Mouse (Mus musculus) kidney, postnatal 36 days (tissue): ENCODE results near the gene Adam19.
"Not testable (repeated sequence)": the region's sequence is repeated elsewhere in the genome, so short reads cannot be mapped to it uniquely, and the experiment has no call there.

Experiments used
- DNase-seq, 2 experiments: peaks; one replicate each; pipeline ENCODE4 v3.0.0; 2021 to 2022; ENCODE audit warnings: mixed read lengths in 2 of 2

Adam19 gene

GRCm38 (mm10) chr11:46055896-46056769, at the start of gene Adam19:
Gene Adam19, plus strand, starts transcription at chr11:46055992.
- peak in 1 of 2 experiments; percentile 73 for DNase-seq

DNA sequence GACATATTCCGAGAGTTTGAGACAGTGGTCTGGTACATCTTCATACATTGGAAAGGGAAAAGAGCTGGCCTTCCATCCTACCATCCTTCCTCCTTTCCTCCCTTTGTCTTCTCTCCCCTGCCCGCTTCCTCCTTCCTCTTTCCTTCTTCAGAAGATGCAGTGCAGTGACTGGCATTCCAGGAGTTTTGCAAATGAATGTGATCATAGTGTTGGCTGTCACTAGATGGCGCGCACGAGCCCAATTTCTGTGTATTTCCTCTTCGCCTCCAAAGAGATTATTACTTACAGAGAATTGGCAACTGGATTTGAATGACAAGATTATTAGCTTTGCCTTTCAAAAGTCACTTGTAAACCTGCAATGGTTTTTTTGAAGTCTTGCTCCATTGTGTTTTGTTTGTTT, 39.7 kb upstream of the Adam19 start:
- DNase-seq = peak; percentile 54 to 89

- no peak for DNase-seq
Measured at GRCm38 (mm10) chr11:46020246-46020645, 35.5 kb upstream of the Adam19 start.

DNA sequence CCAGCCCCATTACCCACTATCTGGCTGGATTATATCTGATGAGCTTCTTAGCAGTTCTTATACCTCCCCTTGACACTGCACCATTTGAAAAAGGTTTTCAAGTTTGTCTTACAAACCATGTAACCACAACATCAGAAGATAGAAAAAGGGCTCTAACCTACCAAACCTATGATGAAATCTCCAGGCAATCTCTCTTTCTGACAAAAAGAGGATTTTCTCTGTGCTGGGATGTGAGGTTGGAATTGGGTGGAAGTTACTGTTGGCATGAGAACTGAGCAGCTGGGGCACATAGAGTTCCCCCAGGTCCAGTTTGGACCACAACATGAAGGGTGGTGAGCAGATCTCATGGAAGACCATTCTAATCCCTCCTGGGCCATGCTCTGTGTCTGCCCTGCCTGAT, 33.9 kb upstream of the Adam19 start:
- DNase-seq = no peak

DNA sequence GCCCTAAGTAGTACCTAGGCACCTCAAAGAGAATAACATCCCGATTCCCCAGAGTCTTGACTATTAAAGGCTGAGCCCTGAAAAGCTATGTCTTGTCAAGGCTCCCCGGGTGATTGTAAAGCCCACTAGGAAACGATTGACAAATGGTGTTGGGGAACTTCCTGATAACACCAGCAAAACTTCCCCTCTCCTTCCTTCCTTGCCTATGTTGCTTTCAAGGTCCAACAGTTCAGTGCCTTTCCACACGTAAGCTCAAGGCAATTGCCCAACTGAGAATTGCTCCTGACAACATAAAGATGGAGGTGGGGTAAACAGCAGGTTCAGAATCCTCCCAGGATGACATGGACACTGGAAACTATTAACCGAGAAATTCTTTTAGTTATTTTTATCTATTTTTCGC, 32.8 kb upstream of the Adam19 start:
- no peak for DNase-seq

DNA sequence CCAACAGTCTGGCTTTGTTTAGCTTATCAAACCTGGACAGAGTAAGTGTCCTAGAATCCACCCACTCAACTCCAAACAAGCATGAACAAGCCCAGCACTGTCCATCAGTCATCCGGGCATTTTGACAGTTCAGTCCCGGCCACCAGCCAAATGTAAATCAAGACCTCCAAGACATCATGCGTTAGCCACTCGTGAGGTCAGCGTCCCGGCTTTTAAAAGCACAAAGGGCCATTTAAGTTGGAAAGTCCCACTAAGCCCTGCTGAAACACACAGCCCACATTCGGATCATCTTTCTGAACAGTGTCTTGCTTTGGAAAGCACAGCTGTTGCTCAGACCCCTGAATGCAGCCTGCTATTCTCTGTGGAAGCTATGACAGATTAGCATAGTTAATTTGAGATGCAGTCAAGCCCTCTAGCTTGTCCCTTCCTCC, 29.8 kb upstream of the Adam19 start:
- DNase-seq = no peak

- DNase-seq = no peak
Measured at GRCm38 (mm10) chr11:46027952-46028814, 27.6 kb upstream of the Adam19 start.

GRCm38 (mm10) chr11:46029485-46029884, 26.3 kb upstream of the Adam19 start:
- DNase-seq = no peak

DNA sequence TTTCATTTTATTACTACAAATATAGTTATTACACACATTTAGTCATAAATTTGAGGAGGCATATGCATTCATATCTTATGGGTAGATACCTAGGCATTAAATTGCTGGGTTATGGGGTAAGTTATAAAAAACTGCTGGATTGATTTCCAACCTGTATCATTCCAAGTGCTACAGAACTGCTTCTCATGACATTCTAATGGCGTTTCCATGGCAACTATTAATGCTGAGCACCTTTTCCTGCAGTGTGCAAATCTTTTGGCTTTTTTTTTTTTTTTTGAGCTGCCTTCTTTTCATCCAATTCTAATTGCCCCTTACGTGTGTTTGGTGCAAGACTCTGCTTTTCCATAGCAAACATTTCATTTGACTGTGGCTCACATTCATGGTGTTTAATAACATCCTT, 25.8 kb upstream of the Adam19 start:
- no peak for DNase-seq

DNA sequence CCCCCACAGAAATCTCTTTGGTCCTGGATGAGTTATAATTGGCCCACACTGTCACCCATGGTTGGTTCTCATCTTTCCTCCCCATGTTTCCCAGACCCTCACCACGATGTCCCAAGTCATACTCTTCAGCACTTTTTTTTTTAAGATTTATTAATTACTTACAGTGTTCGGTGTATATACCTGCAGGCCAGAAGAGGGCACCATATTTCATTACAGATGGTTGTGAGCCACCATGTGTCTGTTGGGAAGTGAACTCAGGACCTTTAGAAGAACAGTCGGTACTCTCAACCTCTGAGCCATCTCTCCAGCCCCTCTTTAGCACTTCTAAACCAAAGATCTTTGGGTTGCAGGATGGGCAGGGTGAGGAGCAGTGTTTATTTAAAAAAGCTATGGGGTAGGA, 24.3 kb upstream of the Adam19 start:
- DNase-seq = no peak

DNA sequence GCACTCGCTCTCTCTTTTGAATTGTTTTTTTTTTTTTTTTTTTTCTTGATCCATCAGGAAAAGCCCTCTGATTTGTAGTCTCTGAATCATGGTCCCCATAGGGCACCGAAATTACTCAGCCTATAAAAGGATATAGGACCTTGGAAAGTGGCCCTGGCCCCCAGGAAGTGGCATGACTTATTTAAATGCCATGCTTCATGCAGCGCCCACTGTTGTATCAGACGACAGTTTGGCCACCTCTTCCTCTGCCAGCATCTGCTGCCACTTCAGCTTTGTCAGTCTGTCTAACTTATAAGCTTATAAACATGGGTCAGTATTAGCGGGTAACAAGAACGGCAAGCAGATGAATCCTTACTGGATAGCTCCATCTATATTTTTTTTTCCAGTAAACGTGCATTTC, 22.8 kb upstream of the Adam19 start:
- DNase-seq = no peak

DNA sequence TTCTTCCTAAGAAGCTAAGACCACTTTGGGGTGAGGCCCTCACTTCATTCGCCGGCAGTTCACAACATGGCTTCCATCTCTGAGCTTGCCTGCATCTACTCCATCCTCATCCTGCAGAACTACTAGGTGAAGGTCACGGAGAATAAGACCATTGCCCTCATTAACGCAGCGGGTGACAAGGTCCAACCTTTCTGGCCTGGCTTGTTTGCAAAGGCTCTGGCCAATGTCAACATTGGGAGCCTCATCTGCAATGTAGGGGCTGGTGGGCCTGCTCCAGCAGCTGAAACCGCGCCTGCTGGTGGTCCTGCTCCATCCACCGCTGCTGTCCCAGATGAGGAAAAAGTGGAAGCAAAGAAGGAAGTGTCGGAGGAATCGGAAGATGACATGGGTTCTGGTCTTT, 19.4 kb upstream of the Adam19 start:
- no peak for DNase-seq

GRCm38 (mm10) chr11:46038901-46039300, 16.9 kb upstream of the Adam19 start:
- no peak for DNase-seq

- DNase-seq = peak; percentile 44 to 78
Measured at GRCm38 (mm10) chr11:46039335-46039734, 16.5 kb upstream of the Adam19 start.

DNA sequence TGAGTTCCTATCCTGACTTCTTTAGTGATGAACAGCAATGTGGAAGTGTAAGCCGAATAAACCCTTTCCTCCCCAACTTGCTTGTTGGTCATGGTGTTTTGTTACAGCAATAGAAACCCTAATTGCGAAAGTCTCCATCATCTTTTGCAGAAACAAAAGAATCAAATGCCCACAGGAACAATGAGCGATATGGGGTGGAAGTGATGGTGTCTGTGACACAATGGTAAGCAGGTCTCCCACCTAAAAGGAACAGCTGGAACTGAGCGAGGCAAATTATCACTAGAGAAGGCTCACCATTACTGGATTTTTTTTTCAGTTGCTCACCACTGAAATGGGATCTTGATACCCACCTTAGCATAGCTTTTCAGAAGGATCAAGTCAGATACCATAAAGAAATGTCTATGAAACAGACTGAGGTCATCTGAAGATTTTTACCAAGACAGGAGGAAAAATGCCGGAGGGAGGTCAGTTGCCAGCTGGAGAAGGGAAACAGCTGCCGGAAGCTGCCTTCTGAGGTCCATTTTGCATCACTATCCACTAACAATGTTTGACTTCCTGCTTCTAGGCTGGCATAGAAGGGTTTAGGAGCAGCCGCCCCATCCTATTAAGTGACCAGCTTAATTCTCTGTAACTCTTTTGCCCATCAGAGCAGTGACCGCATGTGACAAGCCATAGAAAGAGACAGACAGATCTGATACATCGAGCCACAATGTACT, 14.8 kb upstream of the Adam19 start:
- peak in 1 of 2 experiments; percentile 24 for DNase-seq

DNA sequence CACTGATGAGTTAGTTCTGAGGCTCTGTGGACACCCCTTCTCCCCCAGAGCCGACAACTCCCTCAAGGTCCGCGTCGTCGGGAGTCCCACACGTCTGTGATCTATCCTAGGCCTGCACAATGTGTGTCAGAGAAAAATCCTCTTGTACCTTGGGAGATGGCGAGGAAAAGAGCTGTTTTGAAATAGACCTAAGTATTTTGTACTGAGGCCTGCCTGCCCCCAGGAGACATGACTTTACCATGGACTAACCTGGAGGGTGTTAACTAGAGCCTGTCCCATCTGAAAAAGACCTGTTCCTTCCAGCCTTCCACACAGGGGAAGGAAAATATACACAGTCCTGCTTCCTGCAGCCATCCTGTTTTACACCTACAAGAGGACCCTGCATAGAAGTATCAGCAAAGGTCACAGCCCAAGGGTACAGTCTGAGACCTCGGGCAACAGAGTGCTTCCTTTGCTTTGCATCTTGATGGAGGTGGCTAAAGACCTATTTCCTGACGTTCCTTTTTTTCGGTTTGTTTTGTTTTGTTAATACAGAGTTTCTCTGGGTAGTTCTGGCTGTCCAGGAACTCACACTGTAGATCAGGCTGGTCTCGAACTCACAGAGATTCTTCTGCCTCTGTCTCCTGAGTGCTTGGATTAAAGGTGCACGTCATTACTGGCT, 14.1 kb upstream of the Adam19 start:
- no peak for DNase-seq

- DNase-seq = no peak
Measured at GRCm38 (mm10) chr11:46044781-46045180, 11.0 kb upstream of the Adam19 start.

DNA sequence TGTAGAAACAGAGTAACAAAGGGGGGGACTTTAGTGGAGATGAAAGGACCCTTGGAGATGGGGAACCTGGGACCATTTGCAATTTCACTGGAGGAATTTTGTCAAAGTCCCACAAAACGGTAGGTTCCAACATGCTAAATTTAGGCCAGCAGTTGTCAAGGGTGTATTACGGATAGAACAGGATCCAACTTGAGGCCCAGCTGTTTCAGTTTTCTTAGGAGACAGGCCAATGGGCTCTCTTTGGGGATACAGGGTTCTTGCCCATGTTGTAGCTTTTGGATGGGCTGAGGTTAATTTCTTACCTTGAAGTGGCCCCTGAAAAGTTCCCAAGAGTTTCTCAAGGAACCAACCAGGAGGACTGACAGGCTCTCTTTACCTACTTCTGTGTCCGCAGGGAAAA, 8.5 kb upstream of the Adam19 start:
- DNase-seq = no peak

GRCm38 (mm10) chr11:46052105-46052659, 3.6 kb upstream of the Adam19 start, which contains the start of gene Gm12166:
Gene Gm12166, minus strand, starts transcription at chr11:46052321.
- DNase-seq = peak in 1 of 2 experiments; percentile 81

GRCm38 (mm10) chr11:46053457-46053856, 2.3 kb upstream of the Adam19 start:
- DNase-seq = not testable (repeated sequence)

DNA sequence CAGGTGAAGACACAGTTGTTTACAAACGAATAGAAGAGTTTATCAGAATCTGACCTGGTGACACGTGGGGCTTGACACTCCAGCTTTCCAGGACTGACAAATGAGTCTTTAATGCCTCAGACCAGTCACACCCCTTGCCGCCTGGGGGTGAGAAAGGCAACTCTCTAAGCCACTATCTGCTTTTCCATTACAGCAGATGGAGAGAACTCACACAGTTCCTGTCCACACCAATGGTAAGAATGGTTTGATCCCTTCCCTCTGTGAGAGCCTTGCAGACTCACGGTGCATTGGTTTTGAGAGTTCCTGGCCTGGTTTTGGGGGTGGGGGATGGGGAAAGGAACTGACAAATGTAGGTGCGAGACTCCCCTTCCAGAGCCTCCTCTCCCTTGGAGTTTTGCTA, 1.5 kb upstream of the Adam19 start:
- DNase-seq = no peak
